Mouse (Mus musculus) CH12.LX (cell line): ENCODE measurements around the gene March7. TPM values are rescaled to one million over a fixed set of nuclear protein-coding genes. Genes with fewer than 3 reads are reported as not detected.

Experiments used
- DNase-seq: peaks from one replicate; pipeline ENCODE4 v3.0.0-alpha.2; 2013; ENCODE audit errors: extremely low read depth
- H3K27ac ChIP-seq: 2 replicates; pipeline ENCODE4 v1.5.1; 2012; ENCODE audit warnings: low read depth, mild to moderate bottlenecking, control low read depth, moderate library complexity; ENCODE audit not compliant: insufficient read depth
- H3K27me3 ChIP-seq: replicated peaks from 2 replicates; pipeline ENCODE3; 2012; ENCODE audit warnings: inconsistent platforms
- H3K36me3 ChIP-seq, 2 experiments: replicated peaks in 1 of 2; 2 replicates each; pipeline versions ENCODE3 to v1.6.1; 2012; ENCODE audit warnings: inconsistent platforms in 1 of 2, low read length in 1 of 2, mild to moderate bottlenecking in 1 of 2, mixed read lengths in 1 of 2, moderate library complexity in 1 of 2; ENCODE audit not compliant: control insufficient read depth in 1 of 2, insufficient read depth in 1 of 2
- H3K4me1 ChIP-seq, 2 experiments: 2 replicates each; pipeline ENCODE4 v1.6.1; 2012; ENCODE audit warnings: inconsistent platforms in 1 of 2, moderate library complexity in 1 of 2; ENCODE audit not compliant: insufficient read depth in 2 of 2, control insufficient read depth in 1 of 2
- H3K4me2 ChIP-seq: 2 replicates; pipeline ENCODE4 v1.6.1; 2012; ENCODE audit warnings: low read depth, mild to moderate bottlenecking, control low read depth; ENCODE audit not compliant: poor library complexity, insufficient read depth, severe bottlenecking
- H3K4me3 ChIP-seq, 3 experiments: fragments of 150-350 bp in 1 of 3; sonication (generic) in 1 of 3; replicated peaks in 1 of 3; 2 replicates each; pipeline versions ENCODE3 to v1.5.1; 2011 to 2012; ENCODE audit warnings: low read depth in 2 of 3, low read length in 2 of 3, mild to moderate bottlenecking in 2 of 3, moderate library complexity in 2 of 3, control low read depth in 1 of 3, improper control_type of control experiment in 1 of 3, inconsistent platforms in 1 of 3, mixed read lengths in 1 of 3; ENCODE audit not compliant: poor library complexity in 1 of 3
- H3K79me2 ChIP-seq: replicated peaks from 2 replicates; pipeline ENCODE4 v1.6.1; 2012; ENCODE audit warnings: mild to moderate bottlenecking, moderate library complexity; ENCODE audit not compliant: control insufficient read depth, poor library complexity, insufficient read depth, severe bottlenecking; ENCODE audit errors: extremely low read depth
- H3K9ac ChIP-seq: 2 replicates; pipeline ENCODE4 v1.6.1; 2012; ENCODE audit warnings: low read depth, mild to moderate bottlenecking, control low read depth, moderate library complexity; ENCODE audit not compliant: insufficient read depth
- H3K9me3 ChIP-seq: replicated peaks from 2 replicates; pipeline ENCODE3; 2012; ENCODE audit warnings: low read length, inconsistent platforms, mixed read lengths
- CHD1 ChIP-seq: IDR thresholded peaks from 2 replicates; pipeline ENCODE4 v1.6.1; 2012; ENCODE audit warnings: low read depth, low read length, improper control_type of control experiment, inconsistent platforms
- HCFC1 ChIP-seq: IDR thresholded peaks from 2 replicates; pipeline ENCODE4 v1.6.1; 2012; ENCODE audit warnings: low read depth, mild to moderate bottlenecking, inconsistent platforms, low read length, improper control_type of control experiment
- JUND ChIP-seq: conservative IDR thresholded peaks from 2 replicates; pipeline ENCODE4 v1.6.1; 2011; ENCODE audit warnings: low read depth, low read length, improper control_type of control experiment
- KAT2A ChIP-seq: IDR thresholded peaks from 2 replicates; pipeline ENCODE4 v1.6.1; 2012; ENCODE audit warnings: low read length, improper control_type of control experiment, inconsistent platforms; ENCODE audit not compliant: insufficient replicate concordance
- MAFK ChIP-seq: IDR thresholded peaks from 2 replicates; pipeline ENCODE4 v1.6.1; 2011; ENCODE audit warnings: low read length, improper control_type of control experiment; ENCODE audit not compliant: insufficient replicate concordance
- MAZ ChIP-seq: IDR thresholded peaks from 2 replicates; pipeline ENCODE4 v1.6.1; 2012; ENCODE audit warnings: low read depth, mild to moderate bottlenecking, inconsistent platforms, low read length, improper control_type of control experiment, moderate library complexity
- MEF2A ChIP-seq: IDR thresholded peaks from 2 replicates; pipeline ENCODE4 v1.6.1; 2014; ENCODE audit warnings: low read depth, mild to moderate bottlenecking, inconsistent platforms, low read length, improper control_type of control experiment, borderline replicate concordance
- MXI1 ChIP-seq: IDR thresholded peaks from 2 replicates; pipeline ENCODE4 v1.6.1; 2011; ENCODE audit warnings: mild to moderate bottlenecking, low read depth, low read length, improper control_type of control experiment
- SIN3A ChIP-seq: IDR thresholded peaks from 2 replicates; pipeline ENCODE4 v1.6.1; 2012; ENCODE audit warnings: low read length, improper control_type of control experiment, inconsistent platforms
- TCF12 ChIP-seq: IDR thresholded peaks from 2 replicates; pipeline ENCODE4 v1.6.1; 2014; ENCODE audit warnings: low read depth, mild to moderate bottlenecking, inconsistent platforms, low read length, improper control_type of control experiment
- USF1 ChIP-seq: IDR thresholded peaks from 2 replicates; pipeline ENCODE4 v1.6.1; 2014; ENCODE audit warnings: low read depth, mild to moderate bottlenecking, inconsistent platforms, low read length, improper control_type of control experiment
- ZC3H11A ChIP-seq: IDR thresholded peaks from 2 replicates; pipeline ENCODE4 v1.6.1; 2012; ENCODE audit warnings: low read depth, mild to moderate bottlenecking, inconsistent platforms, low read length, improper control_type of control experiment
- ZKSCAN1 ChIP-seq: IDR thresholded peaks from 2 replicates; pipeline ENCODE4 v1.6.1; 2012; ENCODE audit warnings: low read depth, inconsistent platforms, low read length, improper control_type of control experiment, borderline replicate concordance
- ZMIZ1 ChIP-seq: IDR thresholded peaks from 2 replicates; pipeline ENCODE4 v1.6.1; 2012; ENCODE audit warnings: low read depth, mild to moderate bottlenecking, inconsistent platforms, low read length, improper control_type of control experiment
- ZNF384 ChIP-seq: IDR thresholded peaks from 2 replicates; pipeline ENCODE4 v1.6.1; 2012; ENCODE audit warnings: low read depth, low read length, improper control_type of control experiment, inconsistent platforms
- dilution Hi-C: fragments of 300-500 bp; cut with MboI; formaldehyde crosslinking; loops from 2 replicates; pipeline ENCODE4 v1.14.3; 2020; ENCODE audit warnings: low sequenced_read_pairs; ENCODE audit not compliant: extremely low pct_unique_long_range_greater_than_20kb, extremely low pct_ligation_motif_present
- in situ Hi-C: fragments of 300-500 bp; cut with MboI; formaldehyde crosslinking; loops from 3 replicates; pipeline ENCODE4 v1.14.3; 2019; ENCODE audit warnings: low sequenced_read_pairs, low pct_ligation_motif_present, low pct_unique_long_range_greater_than_20kb, mixed read lengths
- polyA plus RNA-seq: library from polyadenylated mRNA; unstranded; fragments of >175 nt; gene quantifications from 2 replicates; pipeline ENCODE4 v1.2.1, GENCODE M21; 2012; ENCODE audit warnings: low read depth; ENCODE audit not compliant: insufficient read length
- total RNA-seq, 2 experiments: library from RNA; depleted of rRNA; stranded (reverse); fragments of 300-350 nt in 1 of 2; fragments of >200 nt in 1 of 2; gene quantifications; 2 replicates each; pipeline ENCODE4 v1.2.3; 2012 to 2014

Gene March7
- total and polyA plus RNA-seq, 3 experiments, result 44.5 to 121 (median 53.7) TPM

DNA sequence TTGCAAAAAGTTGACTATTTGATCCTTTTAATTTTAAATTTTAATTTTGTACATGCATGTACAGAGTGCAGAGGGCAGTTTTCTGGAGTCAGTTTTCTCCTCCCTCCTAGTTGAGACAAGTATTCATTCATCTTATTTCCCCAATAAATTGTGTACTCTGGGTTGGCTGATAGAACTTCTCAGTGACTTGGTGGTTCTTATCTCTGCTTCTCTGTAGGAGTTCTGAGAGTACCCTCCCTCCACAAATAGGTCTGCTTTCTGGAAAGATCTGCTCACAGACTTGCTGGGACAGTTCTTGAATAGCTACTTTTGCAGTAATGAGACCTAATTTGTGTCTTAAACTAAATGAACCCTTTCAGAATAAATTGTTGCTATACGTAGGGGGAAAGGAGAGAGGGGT lies 18.8 kb downstream of the March7 start:
- TF ChIP-seq ZKSCAN1, result no peak
- no peak for TF ChIP-seq ZC3H11A
- TF ChIP-seq MAZ, result no peak
- no peak for TF ChIP-seq SIN3A
- no peak for TF ChIP-seq ZNF384
- TF ChIP-seq ZMIZ1, result no peak
- no peak for TF ChIP-seq MAFK
- TF ChIP-seq HCFC1, result no peak
- no peak for TF ChIP-seq KAT2A
- TF ChIP-seq MEF2A, result no peak
- TF ChIP-seq MXI1, result no peak
- Histone ChIP-seq H3K4me1 (peaks cover 0 to 18% of the 10 kb centered on the region in 2 experiments; a peak in 2 of 4 replicates), H3K9me3 (no peaks in the 10 kb centered on the region), H3K79me2 (peaks cover 65% of the 10 kb centered on the region), H3K4me2 (no peak overlapping the region), H3K27ac (no peak overlapping the region), H3K36me3 (peaks cover 19 to 68% of the 10 kb centered on the region in 2 experiments), H3K4me3 (no peak overlapping the region), H3K9ac (no peak overlapping the region), H3K27me3 (no peaks in the 10 kb centered on the region)
- dilution Hi-C loops, result no loop called here
- no peak for DNase-seq
- in situ Hi-C loops, result loop anchor here (25.0 kb wide), 1 partner anchor 184 kb away; no protein-coding TSS in a partner anchor

DNA sequence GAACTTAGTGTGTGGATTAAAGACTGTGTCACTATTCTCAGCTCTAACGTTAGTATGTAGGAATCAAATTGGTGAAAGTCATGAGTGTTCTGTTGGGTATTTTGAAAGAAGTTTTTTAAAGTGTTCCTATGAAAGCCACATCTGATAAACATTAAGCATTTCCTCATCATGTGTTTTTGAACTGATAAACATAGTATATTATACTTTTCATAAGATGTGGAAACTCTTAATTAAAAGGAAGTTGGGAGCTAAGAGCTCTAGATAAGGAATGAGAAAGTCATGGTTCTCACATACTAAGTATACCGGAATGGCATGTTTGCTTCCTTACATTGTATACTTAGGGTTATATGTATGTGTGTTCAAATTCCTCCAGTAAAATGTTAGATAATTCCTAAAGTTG lies 20.7 kb downstream of the March7 start:
- no peak for DNase-seq
- dilution Hi-C loops, result no loop called here

DNA sequence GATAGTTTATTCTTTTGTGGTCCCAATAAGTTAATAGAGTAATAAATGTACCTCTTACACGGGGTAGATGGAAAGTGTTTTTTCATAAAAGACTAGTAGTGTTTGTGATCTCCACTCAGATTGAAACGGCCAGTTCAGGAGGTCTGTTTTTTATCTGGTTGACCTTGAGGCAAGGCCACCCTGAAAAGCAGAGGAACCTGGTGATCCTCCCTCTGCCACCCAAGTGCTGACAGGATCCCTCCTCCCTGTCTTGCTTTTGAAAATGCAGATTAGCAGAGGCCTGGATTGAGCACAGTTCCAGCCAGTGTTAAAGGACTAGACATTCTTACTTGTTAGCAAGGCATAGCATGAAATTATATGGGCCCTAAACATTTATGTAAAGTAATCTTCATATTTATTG lies 23.5 kb downstream of the March7 start:
- Histone ChIP-seq H3K9ac (no peak overlapping the region), H3K79me2 (peaks cover 32% of the 10 kb centered on the region), H3K36me3 (peaks cover 46 to 84% of the 10 kb centered on the region in 2 experiments), H3K27ac (no peak overlapping the region), H3K9me3 (no peaks in the 10 kb centered on the region), H3K4me1 (peaks cover 5 to 32% of the 10 kb centered on the region in 2 experiments; a peak in 3 of 4 replicates), H3K27me3 (no peaks in the 10 kb centered on the region), H3K4me3 (no peak overlapping the region), H3K4me2 (no peak overlapping the region)
- dilution Hi-C loops (no loop called here), in situ Hi-C loops (loop anchor here (25.0 kb wide), 1 partner anchor 179 kb away; no protein-coding TSS in a partner anchor)
- DNase-seq, result no peak
- TF ChIP-seq HCFC1, result no peak
- TF ChIP-seq CHD1, result no peak

More for the DNA sequence above, 20.7 kb downstream of the March7 start:
- no peaks in the 10 kb centered on the region for H3K27me3 ChIP-seq
- in situ Hi-C loops, result loop anchor here (25.0 kb wide), 1 partner anchor 182 kb away; no protein-coding TSS in a partner anchor
- H3K4me3 ChIP-seq, result no peak overlapping the region
- peaks cover 5 to 32% of the 10 kb centered on the region in 2 experiments; a peak in 3 of 4 replicates for H3K4me1 ChIP-seq
- H3K27ac ChIP-seq, result no peak overlapping the region
- H3K4me2 ChIP-seq, result no peak overlapping the region
- peaks cover 29 to 75% of the 10 kb centered on the region in 2 experiments for H3K36me3 ChIP-seq
- no peak overlapping the region for H3K9ac ChIP-seq
- H3K79me2 ChIP-seq, result peaks cover 56% of the 10 kb centered on the region
- no peak for TF ChIP-seq TCF12
- no peak for TF ChIP-seq USF1
- no peak for TF ChIP-seq JUND
- no peak for TF ChIP-seq ZMIZ1
- no peak for TF ChIP-seq KAT2A
- no peaks in the 10 kb centered on the region for H3K9me3 ChIP-seq
